Mouse (Mus musculus) cortical plate, adult 2 months (tissue): Measurements from ENCODE around the gene Spns1.

Source experiments
- CTCF ChIP-seq: fragments of 200-500 bp; IDR thresholded peaks from 2 replicates; pipeline ENCODE4 v1.5.1; 2011; ENCODE audit warnings: mild to moderate bottlenecking, control low read depth, low read length; ENCODE audit not compliant: insufficient read depth; ENCODE audit errors: extremely low read depth
- POLR2A ChIP-seq: fragments of 200-500 bp; IDR thresholded peaks from 2 replicates; pipeline ENCODE4 v1.6.1; 2011; ENCODE audit warnings: mild to moderate bottlenecking, low read length, control low read depth; ENCODE audit not compliant: insufficient read depth; ENCODE audit errors: extremely low read depth

GRCm38 (mm10) chr7:126324791-126325190 is 52.5 kb downstream of the Spns1 start:
- TF ChIP-seq CTCF (no peak), POLR2A (no peak)
